Mouse (Mus musculus): ENCODE measurements around the gene Abcb1b. TPM values are rescaled to one million over a fixed set of nuclear protein-coding genes. Genes with fewer than 3 reads are reported as not detected.

The Abcb1b gene
- polyA plus RNA-seq, 1 experiment from 2014 or later = 1.1 TPM

DNA sequence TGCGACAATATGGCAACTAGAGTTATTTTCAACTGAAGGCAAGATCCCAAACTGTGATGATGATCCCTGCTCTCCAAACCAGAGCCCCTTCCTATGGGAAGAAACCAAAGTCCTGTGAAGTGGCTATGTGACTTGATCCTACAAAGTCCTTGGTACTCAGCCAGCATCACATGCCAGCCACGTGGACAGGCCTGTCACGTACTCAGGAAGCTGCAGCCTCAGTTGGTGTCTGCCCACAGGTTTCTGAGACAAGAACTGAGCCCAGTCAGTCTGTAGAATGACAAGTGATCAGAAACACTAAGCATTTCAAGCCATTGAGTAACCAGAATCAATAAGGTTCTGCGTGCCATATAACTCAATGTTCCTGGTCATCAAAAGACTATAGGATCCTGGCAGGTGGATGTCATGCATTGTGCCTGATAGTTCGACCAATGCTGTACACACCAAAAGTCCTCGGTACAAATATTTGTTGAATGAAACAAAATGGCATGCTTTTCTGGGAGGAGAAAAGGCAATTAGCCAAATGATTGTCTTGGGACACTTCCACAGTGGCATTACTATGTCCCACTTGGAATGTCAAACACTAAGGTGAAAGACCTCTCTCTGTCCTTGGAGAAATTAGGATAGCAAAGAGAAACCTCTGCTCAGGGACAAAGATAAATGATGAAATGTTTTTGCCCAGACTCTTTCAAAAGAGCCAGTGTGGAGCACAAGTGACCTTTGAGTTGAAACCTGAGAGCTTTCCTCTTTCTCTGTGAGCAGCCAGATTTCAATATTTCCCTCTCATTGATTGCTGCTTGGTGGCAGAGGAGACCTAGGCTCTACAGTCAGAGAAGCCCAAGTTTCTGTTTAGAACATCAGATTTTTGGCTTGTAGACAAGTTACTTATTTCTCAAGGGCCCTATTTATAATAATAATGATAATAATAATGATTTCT lies 75.3 kb downstream of the Abcb1b start:
- WGBS = 81% methylated on average over 6 of the region's 6 CpGs
- Histone ChIP-seq H3K27me3 (replicated peaks; ENCODE audit: control insufficient read depth, insufficient read depth, low read length) (no peaks in the 10 kb centered on the region), H3K4me3 (ENCODE audit: low read depth, low read length) (no peak overlapping the region), H3K9ac (ENCODE audit: low read depth, low read length) (no peak overlapping the region), H3K4me1 (replicated peaks; ENCODE audit: control insufficient read depth, insufficient read depth, low read length) (no peaks in the 10 kb centered on the region), H3K36me3 (ENCODE audit: control insufficient read depth, insufficient read depth) (no peaks in the 10 kb centered on the region), H3K4me2 (replicated peaks; ENCODE audit: low read depth) (no peak overlapping the region), H3K9me3 (ENCODE audit: control insufficient read depth) (no peaks in the 10 kb centered on the region), H3K27ac (ENCODE audit: low read depth, low read length) (no peak overlapping the region)
- no peak for ATAC-seq
- TF ChIP-seq CTCF (IDR thresholded peaks at IDR 0.05; ENCODE audit: low read depth) = no peak

DNA sequence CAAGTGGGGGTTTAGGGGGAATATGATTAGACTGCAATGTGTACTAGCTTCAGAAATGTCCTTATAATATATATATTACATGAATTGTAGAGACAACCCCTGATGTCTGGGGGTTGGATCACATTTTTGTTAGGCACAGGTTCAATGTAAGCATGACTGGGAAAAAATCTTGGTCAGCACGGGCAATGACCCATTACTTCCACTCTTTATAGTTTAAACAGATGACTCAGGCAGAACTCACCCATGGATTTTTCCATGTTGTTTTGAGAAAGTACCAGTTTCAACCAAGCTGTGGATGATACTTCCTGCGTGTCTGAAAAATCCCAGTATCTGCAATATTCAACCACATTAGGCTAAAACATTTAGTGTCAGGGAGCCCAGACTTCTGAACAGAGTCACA lies 79.1 kb downstream of the Abcb1b start:
- no peak for TF ChIP-seq CTCF (IDR thresholded peaks at IDR 0.05; ENCODE audit: low read depth)
- Histone ChIP-seq H3K4me3 (ENCODE audit: low read depth, low read length) (no peak overlapping the region), H3K4me1 (replicated peaks; ENCODE audit: control insufficient read depth, insufficient read depth, low read length) (no peaks in the 10 kb centered on the region), H3K36me3 (ENCODE audit: control insufficient read depth, insufficient read depth) (no peaks in the 10 kb centered on the region), H3K9ac (ENCODE audit: low read depth, low read length) (no peak overlapping the region), H3K4me2 (replicated peaks; ENCODE audit: low read depth) (no peak overlapping the region), H3K27me3 (replicated peaks; ENCODE audit: control insufficient read depth, insufficient read depth, low read length) (no peaks in the 10 kb centered on the region), H3K9me3 (ENCODE audit: control insufficient read depth) (no peaks in the 10 kb centered on the region), H3K27ac (ENCODE audit: low read depth, low read length) (no peak overlapping the region)
- ATAC-seq = no peak
- WGBS = 81% methylated on average over 2 of the region's 2 CpGs

DNA sequence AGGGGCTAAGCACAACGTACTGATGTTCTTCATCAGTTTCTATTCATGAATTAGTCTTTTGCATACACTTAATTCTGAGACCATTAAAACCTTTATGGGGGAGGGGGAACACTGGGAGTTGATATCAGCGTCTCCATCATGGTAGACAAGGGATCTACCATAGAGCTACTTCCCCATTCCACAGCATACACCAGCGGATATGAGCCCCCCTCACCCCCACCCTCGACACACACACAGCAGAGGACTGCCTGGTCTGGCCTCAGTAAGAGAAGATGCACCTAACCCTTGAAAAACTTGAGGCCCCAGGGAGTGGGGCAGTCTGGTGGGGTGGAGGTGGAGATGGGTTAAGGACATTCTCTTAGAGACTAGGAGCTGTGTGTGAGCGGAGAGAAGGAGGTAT lies 79.9 kb downstream of the Abcb1b start:
- H3K9me3 ChIP-seq (ENCODE audit: control insufficient read depth) = no peaks in the 10 kb centered on the region
- no peaks in the 10 kb centered on the region for H3K36me3 ChIP-seq (ENCODE audit: control insufficient read depth, insufficient read depth)
- H3K4me3 ChIP-seq (ENCODE audit: low read depth, low read length) = no peak overlapping the region
- WGBS = 71% methylated on average over 5 of the region's 5 CpGs
- H3K4me2 ChIP-seq (replicated peaks; ENCODE audit: low read depth) = no peak overlapping the region
- no peak for ATAC-seq
- no peak for TF ChIP-seq CTCF (IDR thresholded peaks at IDR 0.05; ENCODE audit: low read depth)
- H3K4me1 ChIP-seq (replicated peaks; ENCODE audit: control insufficient read depth, insufficient read depth, low read length) = no peaks in the 10 kb centered on the region
- H3K27ac ChIP-seq (ENCODE audit: low read depth, low read length) = no peak overlapping the region
- no peak overlapping the region for H3K9ac ChIP-seq (ENCODE audit: low read depth, low read length)
- no peaks in the 10 kb centered on the region for H3K27me3 ChIP-seq (replicated peaks; ENCODE audit: control insufficient read depth, insufficient read depth, low read length)

DNA sequence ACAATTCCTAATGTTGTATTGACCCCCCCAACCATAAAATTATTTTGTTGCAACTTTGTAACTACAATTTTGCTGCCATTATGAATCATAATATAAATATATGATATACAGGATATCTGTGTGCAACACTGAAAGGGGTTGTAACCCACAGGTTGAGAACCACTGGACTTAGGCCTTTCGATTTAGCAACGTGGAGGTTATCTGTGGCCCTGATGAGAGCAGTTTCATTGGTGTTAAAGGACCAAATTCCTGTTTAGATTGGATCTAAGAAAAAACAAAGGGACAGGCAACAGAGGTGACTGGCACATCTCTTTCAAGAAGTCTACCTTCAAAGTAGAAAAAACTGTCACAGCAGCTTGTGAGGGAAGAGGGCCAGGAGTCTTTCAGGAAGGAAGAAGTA lies 87.9 kb downstream of the Abcb1b start:
- Histone ChIP-seq H3K4me2 (replicated peaks; ENCODE audit: low read depth) (no peak overlapping the region), H3K4me3 (ENCODE audit: low read depth, low read length) (no peak overlapping the region), H3K27ac (ENCODE audit: low read depth, low read length) (no peak overlapping the region), H3K9me3 (ENCODE audit: control insufficient read depth) (no peaks in the 10 kb centered on the region), H3K9ac (ENCODE audit: low read depth, low read length) (no peak overlapping the region), H3K36me3 (ENCODE audit: control insufficient read depth, insufficient read depth) (no peaks in the 10 kb centered on the region), H3K4me1 (replicated peaks; ENCODE audit: control insufficient read depth, insufficient read depth, low read length) (no peaks in the 10 kb centered on the region), H3K27me3 (replicated peaks; ENCODE audit: control insufficient read depth, insufficient read depth, low read length) (no peaks in the 10 kb centered on the region)
- 72% methylated on average over 2 of the region's 2 CpGs for WGBS
- no peak for TF ChIP-seq CTCF (IDR thresholded peaks at IDR 0.05; ENCODE audit: low read depth)
- no peak for ATAC-seq

DNA sequence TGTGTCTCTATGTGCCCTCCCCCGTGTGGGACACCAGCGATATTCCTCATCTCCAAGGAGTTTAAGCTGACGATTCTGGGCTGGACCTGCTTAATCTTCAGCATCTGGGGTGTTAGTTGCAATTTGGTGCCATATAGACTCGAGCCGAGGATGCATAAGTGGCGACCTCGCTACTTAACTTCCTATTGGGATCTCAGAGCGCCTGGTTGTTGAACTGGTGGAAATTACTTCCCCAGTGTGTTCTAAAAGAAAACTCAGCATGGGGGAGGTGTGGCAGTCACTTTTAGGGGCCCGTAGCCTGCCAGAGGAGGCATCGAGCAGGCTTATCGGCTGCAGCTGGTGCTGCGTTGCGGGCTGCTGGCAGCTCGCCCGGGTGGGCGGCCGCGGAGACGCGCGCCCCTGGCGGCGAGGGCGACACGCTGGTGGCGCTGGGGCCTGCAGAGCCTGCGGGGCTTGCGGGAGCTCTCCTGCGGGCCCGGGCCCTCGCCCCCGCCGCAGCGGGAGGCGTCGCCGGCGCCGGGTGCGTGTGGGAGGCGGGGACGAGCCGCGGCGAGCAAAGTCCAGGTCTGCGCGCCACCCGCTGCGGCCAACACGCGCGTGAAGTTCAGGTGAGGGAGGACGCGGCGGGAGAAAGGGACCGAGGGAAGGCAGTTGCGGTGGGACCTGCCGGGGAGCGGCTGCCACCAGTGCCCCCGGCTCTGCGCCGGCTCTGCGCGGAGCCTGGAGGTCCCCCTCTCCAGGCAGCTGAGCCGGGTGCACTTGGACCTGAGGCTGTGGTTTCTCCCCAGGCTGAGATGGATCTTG lies 95.6 kb downstream of the Abcb1b start, which contains the start of gene Abcb4:
Gene Abcb4, plus strand, starts transcription at position 418 of the 804 bp plus-strand sequence.
- H3K27ac ChIP-seq (ENCODE audit: low read depth, low read length) = no peak within 1 kb of the TSS
- WGBS = 1% methylated on average over 65 of the region's 65 CpGs
- no peaks in the 10 kb centered on the region for H3K9me3 ChIP-seq (ENCODE audit: control insufficient read depth)
- H3K4me3 ChIP-seq (ENCODE audit: low read depth, low read length) = peak within 1 kb of the TSS; percentile 50
- no peaks in the 10 kb centered on the region for H3K4me1 ChIP-seq (replicated peaks; ENCODE audit: control insufficient read depth, insufficient read depth, low read length)
- ATAC-seq = peak; percentile 79
- TF ChIP-seq CTCF (IDR thresholded peaks at IDR 0.05; ENCODE audit: low read depth) = peak; percentile 61
- no peaks in the 10 kb centered on the region for H3K27me3 ChIP-seq (replicated peaks; ENCODE audit: control insufficient read depth, insufficient read depth, low read length)
- peak within 1 kb of the TSS; percentile 93 for H3K4me2 ChIP-seq (replicated peaks; ENCODE audit: low read depth)
- no peaks in the 10 kb centered on the region for H3K36me3 ChIP-seq (ENCODE audit: control insufficient read depth, insufficient read depth)
- H3K9ac ChIP-seq (ENCODE audit: low read depth, low read length) = peak within 1 kb of the TSS; percentile 28

DNA sequence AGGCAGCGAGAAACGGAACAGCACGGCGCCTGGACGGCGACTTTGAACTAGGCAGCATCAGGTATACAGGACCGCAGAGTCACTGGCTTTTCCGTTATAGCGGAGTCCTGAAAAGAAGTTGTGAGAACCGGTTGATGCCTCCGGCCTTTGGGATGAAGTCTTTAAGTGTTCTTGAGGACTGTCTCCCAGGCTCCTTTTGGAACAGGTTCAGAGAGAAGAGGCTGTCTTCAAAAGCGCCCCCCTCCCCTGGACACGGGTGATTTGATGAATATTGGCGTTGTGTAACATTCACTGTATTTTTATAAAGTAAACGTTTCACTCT lies 96.1 kb downstream of the Abcb1b start:
- Histone ChIP-seq H3K4me1 (replicated peaks; ENCODE audit: control insufficient read depth, insufficient read depth, low read length) (no peaks in the 10 kb centered on the region), H3K36me3 (ENCODE audit: control insufficient read depth, insufficient read depth) (no peaks in the 10 kb centered on the region), H3K4me3 (ENCODE audit: low read depth, low read length) (peak overlapping the region; percentile 50), H3K27me3 (replicated peaks; ENCODE audit: control insufficient read depth, insufficient read depth, low read length) (no peaks in the 10 kb centered on the region), H3K27ac (ENCODE audit: low read depth, low read length) (no peak overlapping the region), H3K9me3 (ENCODE audit: control insufficient read depth) (no peaks in the 10 kb centered on the region), H3K4me2 (replicated peaks; ENCODE audit: low read depth) (peak overlapping the region; percentile 93), H3K9ac (ENCODE audit: low read depth, low read length) (no peak overlapping the region; the same call in 1 of the 2 replicates)
- peak; percentile 47; the same call in 1 of the 2 replicates for ATAC-seq
- no peak for TF ChIP-seq CTCF (IDR thresholded peaks at IDR 0.05; ENCODE audit: low read depth)
- 9% methylated on average over 15 of the region's 15 CpGs for whole genome bisulfite sequencing

All from intestine, postnatal 0 days (tissue).